Mouse (Mus musculus): ENCODE data around the gene Lce1m.

DNA sequence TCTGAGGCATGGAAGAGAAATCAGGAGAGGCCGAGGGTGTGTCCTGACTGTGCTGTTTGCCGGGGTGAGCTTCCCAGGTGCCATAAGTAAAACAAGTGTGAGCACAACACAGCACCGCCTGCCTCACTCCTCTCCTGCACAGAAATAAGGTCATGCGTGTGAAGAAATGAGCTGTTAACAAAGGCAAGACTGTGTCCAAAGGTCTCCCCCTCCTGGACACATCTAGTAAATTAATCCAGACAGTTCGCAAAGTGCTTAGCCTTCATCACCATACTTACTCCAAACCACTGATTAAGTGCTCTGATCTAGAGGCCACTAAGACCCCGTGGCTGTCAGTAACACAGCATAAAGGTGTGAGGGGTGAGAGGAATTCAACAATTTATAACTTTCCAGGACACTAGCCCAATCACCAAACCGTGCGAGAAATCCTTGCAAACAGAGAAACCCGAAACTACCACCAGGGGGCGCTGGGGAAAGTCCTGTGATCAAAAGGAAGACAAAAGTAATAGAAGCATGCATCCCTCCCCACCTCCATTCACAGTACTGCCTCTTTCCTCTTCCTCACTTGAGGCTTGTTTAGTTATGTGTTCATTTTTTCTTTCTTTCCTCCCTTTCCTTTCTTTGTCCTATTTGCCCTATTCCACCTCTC, 34.1 kb upstream of the Lce1m start:
- TF ChIP-seq POLR2A (IDR thresholded peaks at IDR 0.05; ENCODE audit: borderline replicate concordance, extremely low read depth, low read depth, low read length) (no peak), CTCF (IDR thresholded peaks at IDR 0.05; ENCODE audit: insufficient read depth, low read length) (no peak)
